Mouse (Mus musculus): Measurements from ENCODE around the gene Prom1. TPM values are rescaled to one million over a fixed set of nuclear protein-coding genes. Genes with fewer than 3 reads are reported as not detected.

Gene Prom1
- polyA plus RNA-seq, 2 experiments = 4.1 to 11.5 TPM

DNA sequence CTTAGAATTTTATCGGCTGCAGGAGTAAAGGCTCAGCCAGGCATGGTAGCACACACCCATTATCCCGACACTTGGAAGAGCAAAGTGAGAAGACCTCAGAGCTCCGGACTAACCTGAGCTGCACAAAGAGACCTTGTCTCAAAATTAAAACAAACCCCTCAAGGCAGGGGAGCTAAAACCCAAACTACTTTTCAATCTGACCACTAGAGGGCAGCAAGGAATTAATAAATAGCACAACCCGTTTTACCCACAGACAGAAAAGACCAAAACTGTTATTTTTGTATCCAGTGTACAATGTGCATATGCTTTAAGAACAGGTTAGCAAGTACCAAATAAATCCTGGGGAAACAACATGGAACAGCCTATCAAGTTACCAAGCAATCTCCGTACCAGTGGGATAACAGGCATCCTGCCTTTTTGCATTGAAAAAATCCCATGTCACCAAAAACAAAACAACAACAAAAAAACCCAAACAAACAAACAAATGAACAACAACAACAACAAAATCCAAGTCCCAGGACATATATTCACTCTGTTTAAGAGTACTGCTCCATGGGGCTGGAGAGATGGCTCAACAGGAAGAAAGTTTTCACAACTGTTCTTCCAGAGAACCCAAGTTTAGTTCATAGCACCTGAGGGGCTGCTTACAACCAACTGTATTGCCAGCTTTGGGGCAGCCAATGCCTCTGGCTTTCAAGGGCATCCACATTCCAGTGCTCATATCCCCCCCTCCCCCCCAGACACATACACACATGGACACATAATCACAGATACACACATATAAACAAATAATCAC lies 53.1 kb downstream of the Prom1 start:
- Histone ChIP-seq H3K4me3 (ENCODE audit: insufficient read depth in 1 of 2, low read depth in 2 of 2, low read length in 2 of 2) (no peak overlapping the region), H3K9me3 (ENCODE audit: control insufficient read depth, low read length) (no peaks in the 10 kb centered on the region), H3K36me3 (replicated peaks; ENCODE audit: control insufficient read depth, insufficient read depth, low read depth) (no peaks in the 10 kb centered on the region), H3K27ac (no peak overlapping the region), H3K27me3 (ENCODE audit: control insufficient read depth, insufficient read depth, low read length) (no peaks in the 10 kb centered on the region), H3K4me2 (ENCODE audit: low read depth) (no peak overlapping the region), H3K9ac (replicated peaks) (no peak overlapping the region), H3K4me1 (replicated peaks; ENCODE audit: control insufficient read depth in 2 of 2, insufficient read depth in 2 of 2, low read length in 1 of 2) (peaks cover 0 to 11% of the 10 kb centered on the region in 2 experiments; a peak in 2 of 4 replicates)
- DNase-seq (ENCODE audit: low read depth in 3 of 3, low spot score in 3 of 3) = peak in 2 of 3 experiments; percentile 4 to 16
- WGBS (ENCODE audit: insufficient replicate concordance) = 37% methylated on average over 5 of the region's 5 CpGs
- ATAC-seq (ENCODE audit: insufficient read depth) = no peak
- TF ChIP-seq EP300 (IDR thresholded peaks at IDR 0.05; ENCODE audit: low read depth) (no peak), CTCF (IDR thresholded peaks at IDR 0.05; ENCODE audit: low read depth) (peak; percentile 61)

DNA sequence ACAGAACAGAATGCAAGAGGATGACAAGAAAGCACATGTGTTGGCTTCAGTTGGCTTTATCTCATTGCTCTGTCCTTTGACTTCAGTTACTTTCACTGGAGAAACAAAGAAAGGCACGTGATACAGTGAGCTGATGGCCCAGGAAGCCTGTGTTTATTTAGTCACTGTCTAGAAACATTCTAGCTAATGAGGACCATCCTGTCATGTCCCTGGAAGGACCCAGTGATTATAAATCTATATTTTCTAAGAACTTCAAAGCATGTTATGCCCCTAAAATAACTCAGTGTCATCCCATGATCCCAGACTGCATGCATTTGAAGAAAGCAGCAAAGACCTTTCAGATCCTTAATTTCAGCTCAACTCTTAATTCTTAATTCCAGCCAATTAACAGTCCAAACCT lies 60.1 kb downstream of the Prom1 start:
- H3K4me3 ChIP-seq (ENCODE audit: insufficient read depth in 1 of 2, low read depth in 2 of 2, low read length in 2 of 2) = no peak overlapping the region
- no peak for ATAC-seq (ENCODE audit: insufficient read depth)
- no peak overlapping the region for H3K4me2 ChIP-seq (ENCODE audit: low read depth)
- H3K36me3 ChIP-seq (replicated peaks; ENCODE audit: control insufficient read depth, insufficient read depth, low read depth) = no peaks in the 10 kb centered on the region
- WGBS (ENCODE audit: insufficient replicate concordance) = 28% methylated on average over 1 of the region's 1 CpGs
- H3K27ac ChIP-seq = no peak overlapping the region
- H3K9me3 ChIP-seq (ENCODE audit: control insufficient read depth, low read length) = no peaks in the 10 kb centered on the region
- no peaks in the 10 kb centered on the region for H3K27me3 ChIP-seq (ENCODE audit: control insufficient read depth, insufficient read depth, low read length)
- TF ChIP-seq CTCF (IDR thresholded peaks at IDR 0.05; ENCODE audit: low read depth) = no peak
- TF ChIP-seq EP300 (IDR thresholded peaks at IDR 0.05; ENCODE audit: low read depth) = no peak
- DNase-seq (ENCODE audit: low read depth in 3 of 3, low spot score in 3 of 3) = no peak
- H3K9ac ChIP-seq (replicated peaks) = no peak overlapping the region
- H3K4me1 ChIP-seq (replicated peaks; ENCODE audit: control insufficient read depth in 2 of 2, insufficient read depth in 2 of 2, low read length in 1 of 2) = no peaks in the 10 kb centered on the region

- no peak overlapping the region for H3K9ac ChIP-seq (replicated peaks)
- no peaks in the 10 kb centered on the region for H3K4me1 ChIP-seq (replicated peaks; ENCODE audit: control insufficient read depth in 2 of 2, insufficient read depth in 2 of 2, low read length in 1 of 2)
- H3K4me3 ChIP-seq (ENCODE audit: insufficient read depth in 1 of 2, low read depth in 2 of 2, low read length in 2 of 2) = no peak overlapping the region
- 70% methylated on average over 3 of the region's 3 CpGs for WGBS (ENCODE audit: insufficient replicate concordance)
- ATAC-seq (ENCODE audit: insufficient read depth) = no peak
- no peak overlapping the region for H3K4me2 ChIP-seq (ENCODE audit: low read depth)
- DNase-seq (ENCODE audit: low read depth in 3 of 3, low spot score in 3 of 3) = no peak
- no peaks in the 10 kb centered on the region for H3K9me3 ChIP-seq (ENCODE audit: control insufficient read depth, low read length)
- no peaks in the 10 kb centered on the region for H3K36me3 ChIP-seq (replicated peaks; ENCODE audit: control insufficient read depth, insufficient read depth, low read depth)
- TF ChIP-seq EP300 (IDR thresholded peaks at IDR 0.05; ENCODE audit: low read depth) (no peak), CTCF (IDR thresholded peaks at IDR 0.05; ENCODE audit: low read depth) (no peak)
- H3K27me3 ChIP-seq (ENCODE audit: control insufficient read depth, insufficient read depth, low read length) = no peaks in the 10 kb centered on the region
- no peak overlapping the region for H3K27ac ChIP-seq
These were observed 60.8 kb downstream of the Prom1 start for GRCm38 (mm10) chr5:44041056-44041455.

DNA sequence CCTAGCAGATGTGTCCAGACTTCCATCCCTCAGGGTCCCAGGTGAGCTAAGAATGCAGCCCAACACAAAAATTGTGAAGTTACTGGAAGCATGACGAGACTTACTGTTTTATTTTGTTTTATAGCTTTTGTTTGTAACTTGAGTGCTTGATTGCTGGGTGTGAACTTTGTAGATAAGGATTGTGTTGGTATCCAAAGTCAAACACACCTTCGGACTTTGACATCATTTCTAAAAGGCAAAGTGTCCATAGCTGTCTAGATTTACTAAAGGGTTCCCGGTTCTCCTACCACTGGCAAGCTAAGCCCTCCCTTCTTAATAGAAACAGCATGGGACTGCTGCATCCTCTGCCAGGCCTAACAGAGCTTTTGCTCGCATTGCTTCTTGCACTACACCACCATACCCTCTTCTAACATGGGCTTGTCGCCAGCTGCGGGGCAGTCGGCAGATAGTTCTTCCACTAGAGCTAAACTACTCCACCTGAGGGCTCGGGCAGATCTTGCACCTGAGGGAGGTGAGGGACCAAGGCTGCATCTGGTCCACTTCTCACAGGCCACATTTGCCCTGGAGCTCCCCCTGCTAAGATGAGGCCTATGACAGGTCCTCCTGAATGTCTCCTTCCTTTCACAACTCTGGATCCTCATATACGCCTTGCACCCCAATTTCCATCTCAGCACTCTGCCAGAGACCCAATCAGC lies 103.4 kb downstream of the Prom1 start:
- no peak for ATAC-seq (ENCODE audit: insufficient read depth)
- H3K4me1 ChIP-seq (replicated peaks; ENCODE audit: control insufficient read depth in 2 of 2, insufficient read depth in 2 of 2, low read length in 1 of 2) = peaks cover 0 to 9% of the 10 kb centered on the region in 2 experiments; a peak in 2 of 4 replicates
- no peaks in the 10 kb centered on the region for H3K9me3 ChIP-seq (ENCODE audit: control insufficient read depth, low read length)
- TF ChIP-seq CTCF (IDR thresholded peaks at IDR 0.05; ENCODE audit: low read depth) = no peak
- no peak for TF ChIP-seq EP300 (IDR thresholded peaks at IDR 0.05; ENCODE audit: low read depth)
- H3K4me3 ChIP-seq (ENCODE audit: insufficient read depth in 1 of 2, low read depth in 2 of 2, low read length in 2 of 2) = no peak overlapping the region
- H3K4me2 ChIP-seq (ENCODE audit: low read depth) = no peak overlapping the region
- no peaks in the 10 kb centered on the region for H3K27me3 ChIP-seq (ENCODE audit: control insufficient read depth, insufficient read depth, low read length)
- no peak for DNase-seq (ENCODE audit: low read depth in 3 of 3, low spot score in 3 of 3)
- 63% methylated on average over 9 of the region's 9 CpGs for WGBS (ENCODE audit: insufficient replicate concordance)
- H3K36me3 ChIP-seq (replicated peaks; ENCODE audit: control insufficient read depth, insufficient read depth, low read depth) = no peaks in the 10 kb centered on the region
- H3K27ac ChIP-seq = no peak overlapping the region
- H3K9ac ChIP-seq (replicated peaks) = no peak overlapping the region

GRCm38 (mm10) chr5:43997626-43998025 lies 104.2 kb downstream of the Prom1 start:
- H3K27ac ChIP-seq = no peak overlapping the region
- 66% methylated on average over 8 of the region's 8 CpGs for WGBS (ENCODE audit: insufficient replicate concordance)
- H3K4me3 ChIP-seq (ENCODE audit: insufficient read depth in 1 of 2, low read depth in 2 of 2, low read length in 2 of 2) = no peak overlapping the region
- TF ChIP-seq CTCF (IDR thresholded peaks at IDR 0.05; ENCODE audit: low read depth) = no peak
- TF ChIP-seq EP300 (IDR thresholded peaks at IDR 0.05; ENCODE audit: low read depth) = no peak
- DNase-seq (ENCODE audit: low read depth in 3 of 3, low spot score in 3 of 3) (no peak), ATAC-seq (ENCODE audit: insufficient read depth) (no peak)
- no peak overlapping the region for H3K9ac ChIP-seq (replicated peaks)
- no peaks in the 10 kb centered on the region for H3K27me3 ChIP-seq (ENCODE audit: control insufficient read depth, insufficient read depth, low read length)
- no peaks in the 10 kb centered on the region for H3K36me3 ChIP-seq (replicated peaks; ENCODE audit: control insufficient read depth, insufficient read depth, low read depth)
- H3K9me3 ChIP-seq (ENCODE audit: control insufficient read depth, low read length) = no peaks in the 10 kb centered on the region
- H3K4me1 ChIP-seq (replicated peaks; ENCODE audit: control insufficient read depth in 2 of 2, insufficient read depth in 2 of 2, low read length in 1 of 2) = peaks cover 0 to 9% of the 10 kb centered on the region in 2 experiments; a peak in 2 of 4 replicates
- no peak overlapping the region for H3K4me2 ChIP-seq (ENCODE audit: low read depth)

Data from liver, embryonic 14.5 days (tissue).